Mouse (Mus musculus) brain, embryonic 14.5 days (tissue): Measurements from ENCODE around the gene Alk.

Experiments used
- CTCF ChIP-seq: fragments of 200-500 bp; IDR thresholded peaks from 2 replicates; pipeline ENCODE4 v1.5.1; 2012; ENCODE audit warnings: inconsistent platforms, mild to moderate bottlenecking, moderate library complexity, borderline replicate concordance; ENCODE audit not compliant: insufficient read depth, insufficient read length; ENCODE audit errors: extremely low read depth
- POLR2A ChIP-seq: fragments of 200-500 bp; IDR thresholded peaks from 2 replicates; pipeline ENCODE4 v1.6.1; 2012; ENCODE audit warnings: mild to moderate bottlenecking, inconsistent platforms, borderline replicate concordance; ENCODE audit not compliant: poor library complexity, insufficient read depth, insufficient read length, severe bottlenecking; ENCODE audit errors: extremely low read depth

GRCm38 (mm10) chr17:72417451-72417850 is 187.0 kb downstream of the Alk start:
- TF ChIP-seq CTCF (no peak), POLR2A (no peak)
